Mouse (Mus musculus) spleen, adult 10 weeks (tissue): ENCODE data around the gene Tnrc6a. TPM values are rescaled to one million over a fixed set of nuclear protein-coding genes. Genes with fewer than 3 reads are reported as not detected.

Experiments used
- polyA plus RNA-seq: library from polyadenylated mRNA; stranded (reverse); fragments of 350-450 nt; fragmentation: Illumina TruSeq; extraction: RNeasy Lipid Tissue Mini Kit (QIAGEN cat#74804); gene quantifications from one replicate; pipeline ENCODE4 v1.2.3, GENCODE M21; 2015; ENCODE audit warnings: low replicate concordance; ENCODE audit not compliant: insufficient read depth

The Tnrc6a gene
- 106 TPM for polyA plus RNA-seq

GRCm38 (mm10) chr7:123123665-123124298 lies at the start of gene Tnrc6a:
TSS of gene Tnrc6a (plus strand) at chr7:123123885.

GRCm38 (mm10) chr7:123214365-123215075 lies 90.8 kb downstream of the Tnrc6a start, which contains the start of gene Slc5a11:
TSS of gene Slc5a11 (plus strand) at chr7:123214780.

Other genes starting within 250 kb of the Tnrc6a start
- 122 TPM for gene Rbbp6, start 158.2 kb upstream of the Tnrc6a start, polyA plus RNA-seq
- gene Slc5a11, start 90.9 kb downstream of the Tnrc6a start, polyA plus RNA-seq = 3.6 TPM
- 18.1 TPM for gene Lcmt1, start 245.9 kb downstream of the Tnrc6a start, polyA plus RNA-seq
- gene Arhgap17, start 246.0 kb downstream of the Tnrc6a start, polyA plus RNA-seq = 123 TPM